In the genomic region with DNA sequence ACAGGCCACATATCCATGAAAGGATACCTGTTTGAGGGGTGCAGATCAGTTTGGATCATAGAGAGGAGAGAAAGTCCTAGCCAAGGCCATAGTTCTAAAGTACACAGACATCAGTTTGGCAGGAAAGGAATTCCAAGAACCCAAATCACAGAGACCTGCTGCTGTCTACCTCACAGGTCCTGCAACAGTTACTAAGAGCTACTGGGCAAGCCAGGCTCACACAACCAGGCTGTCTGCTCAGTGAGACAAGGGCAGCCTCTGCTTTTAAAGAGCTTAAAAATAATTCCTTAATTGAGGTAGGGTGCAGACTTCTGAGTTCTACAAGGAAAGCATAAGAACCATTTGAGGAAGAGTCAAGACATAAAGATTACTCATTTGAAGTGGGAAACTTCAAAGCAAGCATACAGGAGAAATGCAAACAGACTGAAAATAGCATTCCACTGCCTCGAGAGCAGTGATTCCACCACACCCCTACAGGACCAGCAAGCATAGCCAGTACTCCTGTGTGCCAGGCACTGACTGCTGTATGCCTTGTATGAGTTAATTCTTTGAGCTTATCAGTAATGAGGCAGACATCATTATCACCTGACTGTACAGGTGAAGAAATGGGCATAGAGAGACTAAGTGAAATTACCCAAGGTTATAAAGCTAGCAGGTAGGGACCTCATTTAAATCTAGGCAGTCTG, we compare ENCODE assay signal across 22 mouse cellular contexts. TPM values are rescaled to one million over a fixed set of nuclear protein-coding genes. Genes with fewer than 3 reads are reported as not detected.
A peak's percentile ranks its signal among the peaks of the same experiment; 100 is the strongest.
DNase-seq lines count a peak whose midpoint lies in the region; ATAC-seq and TF ChIP-seq lines count a peak whose summit lies in the region.
"Had no signal": no experiment of that assay in that cellular context is flagged by ENCODE, and none has a peak within 500 bp of the region (broad histone marks: within the 10 kb centered on the region; RNA-seq: fewer than 3 reads in every experiment).

No protein-coding gene starts in this region.

- TF ChIP-seq CTCF in intestine, postnatal 0 days (IDR thresholded peaks at IDR 0.05; ENCODE audit: low read depth) = no peak
- TF ChIP-seq CTCF in stomach, postnatal 0 days (IDR thresholded peaks at IDR 0.05; ENCODE audit: low read depth) = no peak

- H3K27ac ChIP-seq in heart, embryonic 11.5 days (ENCODE audit: low read depth, low read length) = peak overlapping the region; percentile 25; the same call in 1 of the 2 replicates
- peak overlapping the region; percentile 62 for H3K27ac ChIP-seq in lung, embryonic 15.5 days
- no peak overlapping the region for H3K27ac ChIP-seq in intestine, postnatal 0 days (ENCODE audit: low read depth, low read length)
- H3K27ac ChIP-seq in stomach, postnatal 0 days (replicated peaks) = peak overlapping the region; percentile 65
- H3K27ac ChIP-seq: embryonic facial prominence, embryonic 13.5 days; forebrain, embryonic 12.5 days; hindbrain, postnatal 0 days had no signal

- WGBS in heart, embryonic 11.5 days (ENCODE audit: insufficient replicate concordance) = 25% methylated on average over 1 of the region's 1 CpGs
- 28% methylated on average over 1 of the region's 1 CpGs for WGBS in lung, embryonic 15.5 days
- WGBS in intestine, postnatal 0 days = 3% methylated on average over 1 of the region's 1 CpGs
- 16% methylated on average over 1 of the region's 1 CpGs for WGBS in stomach, postnatal 0 days

- TF ChIP-seq EP300 in stomach, postnatal 0 days (optimal IDR thresholded peaks at IDR 0.05) = peak; percentile 33

- no peak overlapping the region for H3K9ac ChIP-seq in heart, embryonic 11.5 days (ENCODE audit: low read depth, low read length)
- H3K9ac ChIP-seq in lung, embryonic 15.5 days = no peak overlapping the region
- no peak overlapping the region for H3K9ac ChIP-seq in intestine, postnatal 0 days (ENCODE audit: low read depth, low read length)
- no peak overlapping the region for H3K9ac ChIP-seq in stomach, postnatal 0 days (ENCODE audit: low read length)
- H3K9ac ChIP-seq: embryonic facial prominence, embryonic 13.5 days; forebrain, embryonic 12.5 days had no signal

- no peak overlapping the region for H3K4me3 ChIP-seq in heart, embryonic 11.5 days (ENCODE audit: low read depth, low read length)
- H3K4me3 ChIP-seq in lung, embryonic 15.5 days = no peak overlapping the region
- H3K4me3 ChIP-seq in intestine, postnatal 0 days (ENCODE audit: low read depth, low read length) = no peak overlapping the region
- no peak overlapping the region for H3K4me3 ChIP-seq in stomach, postnatal 0 days (ENCODE audit: low read depth, low read length)
- H3K4me3 ChIP-seq: embryonic facial prominence, embryonic 13.5 days; erythroblast, embryonic 14.5 days; forebrain, embryonic 12.5 days had no signal

- H3K4me1 ChIP-seq in heart, embryonic 11.5 days (ENCODE audit: control insufficient read depth, insufficient read depth, low read length) = peaks cover 2% of the 10 kb centered on the region; the same call in 1 of the 2 replicates
- H3K4me1 ChIP-seq in lung, embryonic 15.5 days = peaks cover 7% of the 10 kb centered on the region; the same call in 1 of the 2 replicates
- H3K4me1 ChIP-seq in intestine, postnatal 0 days (replicated peaks; ENCODE audit: control insufficient read depth, insufficient read depth, low read length) = peaks cover 7% of the 10 kb centered on the region; the same call in 1 of the 2 replicates
- no peaks in the 10 kb centered on the region for H3K4me1 ChIP-seq in stomach, postnatal 0 days (replicated peaks; ENCODE audit: control insufficient read depth, insufficient read depth)
- H3K4me1 ChIP-seq: embryonic facial prominence, embryonic 13.5 days; forebrain, embryonic 12.5 days had no signal

- H3K9me3 ChIP-seq in heart, embryonic 11.5 days (replicated peaks; ENCODE audit: control insufficient read depth, low read length) = no peaks in the 10 kb centered on the region
- no peaks in the 10 kb centered on the region for H3K9me3 ChIP-seq in lung, embryonic 15.5 days
- no peaks in the 10 kb centered on the region for H3K9me3 ChIP-seq in intestine, postnatal 0 days (ENCODE audit: control insufficient read depth)
- no peaks in the 10 kb centered on the region for H3K9me3 ChIP-seq in stomach, postnatal 0 days (ENCODE audit: control insufficient read depth, low read length)
- H3K9me3 ChIP-seq: embryonic facial prominence, embryonic 13.5 days; forebrain, embryonic 12.5 days had no signal

- ATAC-seq in heart, embryonic 11.5 days (replicated peaks; ENCODE audit: insufficient number of reproducible peaks, low FRiP score, low TSS enrichment) = no peak
- peak; percentile 72; the same call in 1 of the 2 replicates for ATAC-seq in lung, embryonic 15.5 days (ENCODE audit: borderline replicate concordance, extremely low read depth, low FRiP score, low TSS enrichment)
- peak; percentile 38 for ATAC-seq in intestine, postnatal 0 days
- ATAC-seq in stomach, postnatal 0 days (ENCODE audit: low FRiP score, low TSS enrichment) = peak; percentile 92
- ATAC-seq: hindbrain, postnatal 0 days had no signal

- H3K27me3 ChIP-seq in heart, embryonic 11.5 days (ENCODE audit: control insufficient read depth, insufficient read depth, low read length) = no peaks in the 10 kb centered on the region
- H3K27me3 ChIP-seq in lung, embryonic 15.5 days = no peaks in the 10 kb centered on the region
- H3K27me3 ChIP-seq in intestine, postnatal 0 days (replicated peaks; ENCODE audit: control insufficient read depth, insufficient read depth, low read length) = no peaks in the 10 kb centered on the region
- H3K27me3 ChIP-seq in stomach, postnatal 0 days (ENCODE audit: control insufficient read depth, insufficient read depth, low read length) = no peaks in the 10 kb centered on the region
- H3K27me3 ChIP-seq: embryonic facial prominence, embryonic 13.5 days; forebrain, embryonic 12.5 days had no signal

- no peak for DNase-seq in heart, adult 18-20 months
- DNase-seq in lung, postnatal 14 days = no peak
- peak; percentile 62 for DNase-seq in stomach, postnatal 0 days (ENCODE audit: low spot score)
- DNase-seq in kidney, adult 18-20 months = no peak
- DNase-seq: adrenal gland, postnatal 10 days; cerebellum, adult 2 months; cerebellum, postnatal 36 days; embryo, embryonic 11 days; kidney, adult 8-10 months; kidney, postnatal 10 days; midbrain, embryonic 14.5 days; right cerebral cortex, postnatal 14 days; spleen, adult 18-20 months; thymus, adult 18-20 months; thymus, postnatal 36 days had no signal

- no peak overlapping the region for H3K4me2 ChIP-seq in heart, embryonic 11.5 days
- no peak overlapping the region for H3K4me2 ChIP-seq in lung, embryonic 15.5 days
- H3K4me2 ChIP-seq in intestine, postnatal 0 days (replicated peaks; ENCODE audit: low read depth) = no peak overlapping the region
- no peak overlapping the region for H3K4me2 ChIP-seq in stomach, postnatal 0 days (replicated peaks; ENCODE audit: low read depth)
- H3K4me2 ChIP-seq: embryonic facial prominence, embryonic 13.5 days; forebrain, embryonic 12.5 days had no signal

- no peaks in the 10 kb centered on the region for H3K36me3 ChIP-seq in heart, embryonic 11.5 days (ENCODE audit: control insufficient read depth, insufficient read depth, low read length)
- no peaks in the 10 kb centered on the region for H3K36me3 ChIP-seq in lung, embryonic 15.5 days
- H3K36me3 ChIP-seq in intestine, postnatal 0 days (ENCODE audit: control insufficient read depth, insufficient read depth) = no peaks in the 10 kb centered on the region
- H3K36me3 ChIP-seq in stomach, postnatal 0 days (ENCODE audit: control insufficient read depth, insufficient read depth, low read length) = no peaks in the 10 kb centered on the region
- H3K36me3 ChIP-seq: embryonic facial prominence, embryonic 13.5 days; forebrain, embryonic 12.5 days had no signal

RNA-seq across cellular contexts. Expression of a gene that starts 58.8 kb away (rescaled TPM):
- polyA plus RNA-seq in heart, embryonic 11.5 days (2014; fragmentation: Nextera tagmentation; extraction: Ambion mirVana) = 202 and 205 TPM in 2 replicates
- 100 to 1,000 TPM in 1 of 2 experiments, 10 to 100 TPM in 1; 80.1 to 105 TPM for total RNA-seq in heart, adult 18-20 months (2021)
- polyA plus RNA-seq in lung, embryonic 15.5 days (2015; fragmentation: Nextera tagmentation; extraction: Ambion mirVana) = 214 and 217 TPM in 2 replicates
- 98.0 and 104 TPM in 2 replicates for polyA plus RNA-seq in intestine, postnatal 0 days (2015; fragmentation: Nextera tagmentation; extraction: Ambion mirVana)
- 106 and 119 TPM in 2 replicates for polyA plus RNA-seq in stomach, postnatal 0 days (2015; fragmentation: Nextera tagmentation; extraction: Ambion mirVana)
